Mouse (Mus musculus) mouse trophoblast stem cell (cell line): ENCODE data around the gene Zfp629.

ENCODE experiments used
- in situ Hi-C, 2 experiments: fragments of 300-500 bp; cut with MseI, MboI; formaldehyde crosslinking; loops; 2 replicates in 1 of 2; 3 replicates in 1 of 2; pipeline ENCODE4 v1.15.1; 2025

Gene Zfp629

GRCm38 (mm10) chr7:127614511-127614890, 1.1 kb downstream of the Zfp629 start:
- in situ Hi-C loops, result no loop called here

- in situ Hi-C loops, result no loop called here
Observed at GRCm38 (mm10) chr7:127614091-127614490, 1.5 kb downstream of the Zfp629 start.

GRCm38 (mm10) chr7:127613501-127613900, 2.1 kb downstream of the Zfp629 start:
- in situ Hi-C loops, result no loop called here

DNA sequence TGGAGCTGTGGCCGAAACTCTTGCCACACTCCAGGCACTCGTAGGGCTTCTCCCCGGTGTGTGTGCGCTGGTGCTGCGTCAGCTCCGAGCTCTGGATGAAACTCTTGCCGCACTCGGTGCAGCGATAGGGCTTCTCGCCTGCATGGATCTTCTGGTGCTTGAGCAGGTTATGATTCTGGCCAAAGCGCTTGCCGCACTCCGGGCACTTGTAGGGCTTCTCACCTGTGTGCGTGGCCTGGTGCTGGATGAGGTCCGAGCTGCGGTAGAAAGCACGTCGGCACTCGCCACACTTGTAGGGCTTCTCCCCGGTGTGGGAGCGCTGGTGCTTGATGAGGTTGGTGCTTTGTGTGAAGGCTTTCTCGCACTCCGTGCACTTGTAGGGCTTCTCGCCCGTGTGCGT, 4.0 kb downstream of the Zfp629 start:
- in situ Hi-C loops, result no loop called here

- in situ Hi-C loops, result no loop called here
Observed at GRCm38 (mm10) chr7:127611011-127611410, 4.6 kb downstream of the Zfp629 start.

DNA sequence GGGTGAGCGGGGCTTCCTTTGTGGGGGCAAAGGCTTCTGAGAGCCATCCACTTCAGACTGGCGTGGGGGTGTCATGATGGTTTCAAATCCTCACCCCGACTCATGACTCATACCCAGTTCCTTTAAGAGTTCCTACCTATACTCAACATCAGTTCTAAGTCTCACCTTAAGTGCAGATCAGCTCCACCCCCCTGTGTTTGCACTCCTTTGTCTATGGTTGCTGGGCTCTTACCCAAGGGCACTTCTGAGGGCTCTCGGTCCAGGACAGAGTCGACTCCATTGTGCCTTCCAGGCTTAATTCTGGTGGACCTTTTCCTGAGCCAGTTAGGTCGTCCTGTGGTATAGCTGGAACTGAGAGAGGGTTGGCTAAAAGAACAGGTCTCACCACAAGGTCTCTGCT, 8.4 kb downstream of the Zfp629 start:
- in situ Hi-C loops, result no loop called here

GRCm38 (mm10) chr7:127604256-127604655, 11.3 kb downstream of the Zfp629 start:
- in situ Hi-C loops, result no loop called here

- in situ Hi-C loops, result no loop called here
Observed at GRCm38 (mm10) chr7:127602903-127603302, 12.7 kb downstream of the Zfp629 start.

GRCm38 (mm10) chr7:127601735-127602134, 13.9 kb downstream of the Zfp629 start:
- in situ Hi-C loops, result no loop called here

DNA sequence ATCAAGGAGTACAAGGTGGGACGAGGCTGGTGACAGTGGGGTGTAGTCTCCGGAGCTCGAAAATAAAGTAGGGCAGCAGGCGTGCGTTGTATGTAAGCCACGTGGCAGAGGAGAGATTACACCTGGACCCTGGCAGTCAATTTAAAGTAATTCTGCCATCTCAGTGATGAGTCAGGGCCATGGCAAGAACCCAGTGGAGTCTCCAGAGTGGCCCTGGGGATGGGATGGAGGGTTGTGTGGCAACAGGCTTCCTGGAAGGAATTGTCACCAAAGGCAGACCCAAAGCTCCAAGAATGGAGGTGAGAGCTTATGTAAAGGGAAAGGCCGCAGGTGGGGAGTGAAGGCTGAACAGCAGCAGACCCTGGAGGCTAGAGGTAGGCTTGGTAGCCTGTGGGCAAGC, 15.0 kb downstream of the Zfp629 start:
- in situ Hi-C loops, result no loop called here

- in situ Hi-C loops, result no loop called here
Observed at GRCm38 (mm10) chr7:127596747-127597146, 18.9 kb downstream of the Zfp629 start.

GRCm38 (mm10) chr7:127592575-127592974, 23.0 kb downstream of the Zfp629 start:
- in situ Hi-C loops, result no loop called here

- in situ Hi-C loops, result no loop called here
Observed at GRCm38 (mm10) chr7:127591108-127591507, 24.5 kb downstream of the Zfp629 start.

DNA sequence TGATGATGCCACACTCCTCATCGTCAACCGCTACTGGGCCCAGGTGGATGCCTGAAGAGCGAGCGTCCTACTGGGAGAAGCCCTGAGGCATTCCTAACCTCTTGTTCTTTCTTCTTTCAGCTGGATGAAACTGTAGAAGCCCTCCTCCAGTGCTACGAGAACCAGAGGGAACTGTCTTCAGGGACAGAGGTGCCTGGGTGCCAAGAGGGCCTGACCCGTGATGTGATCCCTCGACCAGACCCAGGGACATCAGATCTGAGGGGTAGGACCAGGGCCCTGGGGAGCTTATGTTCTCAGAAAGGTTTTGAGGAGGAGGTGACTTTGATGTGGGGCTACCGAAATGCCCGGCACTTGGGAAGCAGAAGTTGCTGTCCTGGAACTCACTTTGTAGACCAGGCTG, 26.0 kb downstream of the Zfp629 start:
- in situ Hi-C loops, result no loop called here

- in situ Hi-C loops, result no loop called here
Observed at GRCm38 (mm10) chr7:127588901-127589300, 26.7 kb downstream of the Zfp629 start.

GRCm38 (mm10) chr7:127588011-127588871, 27.4 kb downstream of the Zfp629 start, which contains the start of the genes Ccdc189 and Rnf40:
Gene Ccdc189 (minus strand): TSS chr7:127588595.
Gene Rnf40 (plus strand): TSS chr7:127588767.
- in situ Hi-C loops, result no loop called here

GRCm38 (mm10) chr7:127587196-127587595, 28.4 kb downstream of the Zfp629 start:
- in situ Hi-C loops, result no loop called here

DNA sequence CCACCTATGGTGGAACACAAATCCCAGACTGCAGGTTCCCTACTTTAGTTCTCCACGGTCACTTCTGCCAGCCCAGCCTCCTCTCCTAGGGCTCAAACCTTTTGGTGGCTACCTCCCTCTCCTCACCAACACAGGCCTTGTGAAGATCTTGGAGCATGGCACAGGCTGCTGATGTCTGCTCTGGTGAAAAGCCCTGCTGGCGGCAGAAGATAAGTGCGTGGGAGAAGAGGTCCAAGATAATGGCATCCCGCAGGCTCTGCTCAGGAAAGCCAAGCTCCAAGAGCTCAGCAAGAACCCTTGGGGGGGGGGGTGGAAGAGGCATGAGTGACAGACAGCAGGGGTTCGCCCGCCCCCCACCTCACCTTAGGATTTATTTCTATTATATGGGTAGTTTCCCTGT, 29.4 kb downstream of the Zfp629 start:
- in situ Hi-C loops, result no loop called here

DNA sequence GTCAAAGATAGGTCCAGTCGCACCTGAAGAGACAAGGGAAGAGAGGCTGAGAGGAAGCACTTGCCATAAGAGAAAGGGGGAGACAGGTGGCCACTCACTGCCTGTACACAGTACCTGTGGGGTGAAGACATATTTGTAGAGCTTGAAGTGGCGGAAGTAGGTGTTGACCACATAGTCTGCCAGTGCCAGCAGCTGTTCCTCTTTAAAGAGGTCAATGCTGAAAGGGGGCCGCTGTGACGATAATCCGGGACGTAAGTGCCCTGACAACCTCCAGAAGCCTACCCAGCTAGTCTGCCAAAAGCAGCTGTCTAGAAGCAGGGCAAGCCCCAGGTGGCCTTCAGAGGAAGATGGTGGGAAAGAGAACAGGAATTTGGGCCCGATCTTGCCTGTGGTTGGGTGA, 30.6 kb downstream of the Zfp629 start:
- in situ Hi-C loops, result no loop called here

GRCm38 (mm10) chr7:127583260-127583659, 32.3 kb downstream of the Zfp629 start:
- in situ Hi-C loops, result no loop called here

DNA sequence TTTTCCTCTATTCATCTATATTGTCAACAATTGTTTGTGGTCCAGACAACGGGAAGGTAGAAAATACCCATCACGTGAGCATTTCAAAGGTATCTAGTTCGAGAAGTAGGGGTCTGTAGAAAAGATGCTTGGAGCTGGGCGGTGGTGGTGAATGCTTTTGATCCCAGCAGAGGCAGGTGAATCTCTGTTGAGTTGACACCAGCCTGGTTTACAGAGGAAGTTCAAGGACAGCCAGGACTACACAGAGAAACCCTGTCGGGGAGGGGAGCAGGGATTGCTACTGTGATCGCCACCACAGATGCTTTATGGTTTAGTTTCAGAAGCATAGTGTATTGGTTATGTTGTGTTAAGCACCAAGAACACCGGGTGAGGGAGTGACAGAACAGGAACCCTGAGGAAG, 41.5 kb downstream of the Zfp629 start:
- in situ Hi-C loops, result no loop called here

DNA sequence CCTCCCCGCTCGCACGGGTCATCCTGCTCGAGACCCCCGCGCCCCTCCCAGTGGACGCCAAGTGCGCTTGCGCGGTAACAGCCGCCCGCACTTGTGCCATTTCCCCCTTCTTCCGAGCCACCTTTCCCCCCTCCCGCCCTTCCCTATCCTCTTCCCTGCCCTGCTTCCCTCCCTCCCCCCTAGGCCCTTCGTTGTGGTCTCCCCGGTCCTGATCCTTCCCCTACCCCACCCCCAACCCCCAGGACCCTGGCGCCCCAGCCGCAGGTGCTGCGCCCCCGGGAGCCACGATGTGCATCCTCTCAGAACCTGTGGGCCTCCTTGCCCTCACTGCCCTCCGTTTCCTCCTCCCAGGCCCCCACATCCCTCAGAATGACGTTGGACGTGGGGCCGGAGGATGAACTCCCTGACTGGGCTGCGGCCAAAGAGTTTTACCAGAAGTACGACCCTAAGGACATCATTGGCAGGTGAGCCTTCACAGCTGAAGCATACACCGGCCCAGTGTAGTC, 42.0 kb downstream of the Zfp629 start:
- in situ Hi-C loops, result no loop called here

DNA sequence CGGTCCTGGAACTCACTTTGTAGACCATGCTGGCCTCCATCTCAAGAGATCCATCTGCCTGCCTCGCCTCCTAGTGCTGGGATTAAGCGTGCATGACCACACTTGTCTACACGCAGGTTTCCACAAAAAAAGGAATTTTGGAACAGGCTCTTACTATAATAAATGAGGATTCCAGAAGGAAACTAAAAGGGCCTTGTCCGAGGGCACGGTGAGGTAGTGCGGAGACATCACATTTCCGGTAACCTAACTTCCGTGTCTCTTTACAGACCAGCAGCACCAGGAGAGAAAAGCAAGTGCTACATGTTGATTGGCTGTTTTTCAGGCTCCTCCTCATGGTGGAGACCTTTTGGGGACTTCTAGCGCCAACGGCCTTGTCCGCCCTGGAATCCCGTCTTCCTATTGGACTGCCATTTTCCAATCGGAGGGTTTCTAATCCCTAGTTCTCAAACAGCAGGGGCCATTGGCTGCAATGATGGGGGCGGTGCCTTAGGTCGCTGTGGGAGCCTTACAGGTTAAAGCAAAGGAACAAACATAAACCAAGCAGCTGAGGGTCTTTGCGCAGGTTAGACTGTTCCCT, 42.6 kb downstream of the Zfp629 start, which contains the start of gene Phkg2:
Phkg2 (plus strand) TSS at position 446 of the 577 bp plus-strand sequence.
- in situ Hi-C loops, result no loop called here
